Mouse (Mus musculus) hindbrain, embryonic 15.5 days (tissue): ENCODE data around the gene Spen. TPM values are rescaled to one million over a fixed set of nuclear protein-coding genes. Genes with fewer than 3 reads are reported as not detected.

Experiments used
- ATAC-seq: fragments of 200-750 bp; cut with Nextera tagmentation; 2 replicates; pipeline ENCODE4 v1.8.0; 2017; ENCODE audit warnings: low read depth, moderate number of reproducible peaks, moderate TSS enrichment; ENCODE audit not compliant: low FRiP score
- H3K27ac ChIP-seq: fragments of 300-500 bp; sonication (generic); replicated peaks from 2 replicates; pipeline ENCODE4 v1.5.1; 2015; ENCODE audit warnings: mild to moderate bottlenecking, inconsistent platforms
- H3K27me3 ChIP-seq: fragments of 300-500 bp; sonication (generic); 2 replicates; pipeline ENCODE4 v1.6.1; 2015; ENCODE audit warnings: control low read depth, inconsistent platforms
- H3K36me3 ChIP-seq: fragments of 300-500 bp; sonication (generic); 2 replicates; pipeline ENCODE4 v1.6.1; 2015; ENCODE audit warnings: control low read depth, inconsistent platforms
- H3K4me1 ChIP-seq: fragments of 300-500 bp; sonication (generic); replicated peaks from 2 replicates; pipeline ENCODE4 v1.6.1; 2015; ENCODE audit warnings: control low read depth, inconsistent platforms
- H3K4me2 ChIP-seq: fragments of 300-500 bp; sonication (generic); 2 replicates; pipeline ENCODE4 v1.6.1; 2015; ENCODE audit warnings: moderate library complexity, mild to moderate bottlenecking, inconsistent platforms
- H3K4me3 ChIP-seq: fragments of 300-500 bp; sonication (generic); 2 replicates; pipeline ENCODE4 v1.5.1; 2015; ENCODE audit warnings: mild to moderate bottlenecking, inconsistent platforms
- H3K9ac ChIP-seq: fragments of 300-500 bp; sonication (generic); 2 replicates; pipeline ENCODE4 v1.6.1; 2015; ENCODE audit warnings: inconsistent platforms
- H3K9me3 ChIP-seq: fragments of 300-500 bp; sonication (generic); 2 replicates; pipeline ENCODE4 v1.6.1; 2016; ENCODE audit warnings: control low read depth, inconsistent platforms
- WGBS: fragments of 180-500 bp; shearing (Covaris S2); methylation state at CpG from one replicate; pipeline ENCODE4 v1.1.7; 2015; 5-methylcytosine and 5-hydroxymethylcytosine counted together
- polyA plus RNA-seq: library from polyadenylated mRNA; unstranded; fragments of >200 nt; fragmentation: Nextera tagmentation; extraction: Ambion mirVana; gene quantifications from 2 replicates; pipeline ENCODE4 v1.2.1, GENCODE M21; 2015

The Spen gene
- polyA plus RNA-seq, 1 experiment from 2014 or later: 17.1 TPM

DNA sequence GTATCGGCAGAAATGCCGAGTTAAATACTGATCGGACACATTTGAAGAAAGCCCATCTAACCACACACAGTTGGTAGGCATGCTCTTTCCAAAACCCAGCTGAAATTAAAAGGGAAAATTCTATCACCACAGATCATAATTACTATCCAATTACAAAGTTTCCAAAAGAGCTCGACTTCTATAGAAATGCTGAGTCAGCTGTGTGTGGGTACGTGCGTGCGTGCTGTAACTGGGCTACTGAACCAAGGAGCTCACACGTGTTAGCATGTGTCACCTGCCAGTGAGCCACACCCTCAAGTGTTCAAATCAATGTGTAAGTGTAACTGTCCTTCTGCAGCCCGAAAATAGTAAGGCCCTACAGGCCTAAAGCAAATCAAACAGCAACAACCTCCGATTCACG, 50.8 kb downstream of the Spen start:
- H3K4me2 ChIP-seq: no peak overlapping the region

GRCm38 (mm10) chr4:141484071-141484470, 54.3 kb downstream of the Spen start:
- WGBS: 86% methylated on average over 11 of the region's 11 CpGs
- Histone ChIP-seq H3K27ac (no peak overlapping the region), H3K4me1 (no peaks in the 10 kb centered on the region), H3K36me3 (peaks cover 77% of the 10 kb centered on the region), H3K9me3 (no peaks in the 10 kb centered on the region), H3K4me3 (no peak overlapping the region), H3K4me2 (no peak overlapping the region), H3K27me3 (no peaks in the 10 kb centered on the region), H3K9ac (no peak overlapping the region)
- ATAC-seq: no peak

More for the DNA sequence above, 50.8 kb downstream of the Spen start:
- H3K9ac ChIP-seq: no peak overlapping the region
- H3K9me3 ChIP-seq: no peaks in the 10 kb centered on the region
- no peak overlapping the region for H3K4me3 ChIP-seq
- 93% methylated on average over 11 of the region's 11 CpGs for WGBS
- no peaks in the 10 kb centered on the region for H3K27me3 ChIP-seq
- no peak overlapping the region for H3K27ac ChIP-seq
- peaks cover 79% of the 10 kb centered on the region for H3K36me3 ChIP-seq
- no peak for ATAC-seq
- H3K4me1 ChIP-seq: no peaks in the 10 kb centered on the region

DNA sequence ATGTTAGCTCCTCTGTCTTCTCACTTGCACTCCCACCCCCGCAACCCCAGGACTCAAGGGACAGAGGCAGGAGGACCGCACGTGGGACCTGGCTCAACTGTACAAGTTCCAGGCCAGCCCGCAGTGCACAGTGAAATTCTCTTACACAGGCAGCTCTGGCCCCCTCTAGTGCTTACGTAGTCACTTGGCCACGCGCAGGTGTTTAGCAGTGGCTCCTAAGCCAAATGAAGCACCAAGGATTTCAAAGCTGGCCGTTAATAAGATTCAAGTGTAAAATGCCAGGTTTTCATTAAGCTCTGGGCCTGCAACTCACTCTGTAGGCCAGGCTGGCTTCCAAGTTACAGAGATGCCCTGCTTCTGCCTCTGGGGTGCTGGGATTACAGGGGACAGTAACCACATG, 59.0 kb downstream of the Spen start:
- Histone ChIP-seq H3K27ac (no peak overlapping the region), H3K36me3 (peaks cover 78% of the 10 kb centered on the region), H3K9me3 (no peaks in the 10 kb centered on the region), H3K4me1 (peaks cover 11% of the 10 kb centered on the region), H3K4me3 (no peak overlapping the region), H3K27me3 (no peaks in the 10 kb centered on the region), H3K4me2 (no peak overlapping the region), H3K9ac (no peak overlapping the region)
- WGBS: 84% methylated on average over 8 of the region's 8 CpGs
- no peak for ATAC-seq

DNA sequence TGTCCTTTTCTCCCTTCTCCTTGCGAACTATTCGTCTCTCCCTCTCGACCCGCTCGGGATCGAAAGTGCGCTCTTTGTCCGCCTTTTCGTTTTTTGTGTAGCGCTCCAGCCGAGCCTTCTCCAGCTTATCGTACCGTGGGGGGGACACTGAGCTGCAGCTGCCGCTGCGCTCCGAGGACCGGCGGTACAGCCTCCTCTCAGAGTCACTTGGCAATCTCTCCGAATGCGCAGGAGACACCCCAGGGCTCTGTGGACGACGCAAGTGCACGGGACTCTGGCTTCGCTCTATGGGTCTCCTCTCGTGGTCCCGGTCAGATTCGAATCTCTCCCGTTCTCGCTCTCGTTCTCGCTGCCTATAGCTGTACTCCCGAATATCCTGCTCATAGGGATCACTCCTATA, 59.6 kb downstream of the Spen start:
- ATAC-seq: no peak
- Histone ChIP-seq H3K9ac (no peak overlapping the region), H3K27ac (peak overlapping the region; percentile 78), H3K27me3 (no peaks in the 10 kb centered on the region), H3K4me1 (peaks cover 11% of the 10 kb centered on the region), H3K36me3 (peaks cover 76% of the 10 kb centered on the region), H3K4me3 (no peak overlapping the region), H3K9me3 (no peaks in the 10 kb centered on the region), H3K4me2 (no peak overlapping the region)
- 88% methylated on average over 32 of the region's 32 CpGs for WGBS

GRCm38 (mm10) chr4:141478225-141478624, 60.2 kb downstream of the Spen start:
- Histone ChIP-seq H3K4me3 (no peak overlapping the region), H3K27me3 (no peaks in the 10 kb centered on the region), H3K9ac (no peak overlapping the region), H3K4me2 (no peak overlapping the region), H3K27ac (peak overlapping the region; percentile 78), H3K9me3 (no peaks in the 10 kb centered on the region), H3K4me1 (peaks cover 11% of the 10 kb centered on the region), H3K36me3 (peaks cover 72% of the 10 kb centered on the region)
- 72% methylated on average over 23 of the region's 23 CpGs for WGBS
- ATAC-seq: no peak

- no peaks in the 10 kb centered on the region for H3K9me3 ChIP-seq
- H3K4me1 ChIP-seq: peaks cover 11% of the 10 kb centered on the region
- ATAC-seq: no peak; the same call in 1 of the 2 replicates
- H3K27me3 ChIP-seq: no peaks in the 10 kb centered on the region
- no peak overlapping the region for H3K4me2 ChIP-seq
- no peak overlapping the region for H3K9ac ChIP-seq
- H3K27ac ChIP-seq: peak overlapping the region; percentile 78
- peaks cover 67% of the 10 kb centered on the region for H3K36me3 ChIP-seq
- WGBS: 62% methylated on average over 16 of the region's 16 CpGs
- H3K4me3 ChIP-seq: no peak overlapping the region
These were observed 60.7 kb downstream of the Spen start for GRCm38 (mm10) chr4:141477681-141478102.

DNA sequence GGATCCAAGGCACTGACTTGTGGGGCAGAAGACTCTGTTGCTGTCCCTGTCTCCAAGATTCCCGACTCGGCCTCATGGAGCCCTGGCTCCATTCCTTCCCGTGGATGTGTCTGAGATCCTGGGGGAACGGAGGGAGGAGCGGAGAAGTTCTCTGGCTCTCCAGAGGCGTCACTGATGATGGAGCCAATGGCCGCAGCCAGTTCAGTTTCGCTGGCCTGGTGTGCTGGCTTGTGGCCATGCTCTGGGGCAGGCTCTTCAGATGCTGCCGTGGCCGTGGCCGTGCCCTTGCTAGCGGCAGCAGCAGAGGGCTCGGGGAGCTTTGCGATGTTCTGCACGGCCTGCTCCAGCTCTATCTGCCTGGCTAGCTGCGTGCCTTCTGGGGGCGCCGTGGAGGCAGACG, 64.0 kb downstream of the Spen start:
- no peak overlapping the region for H3K4me3 ChIP-seq
- 86% methylated on average over 19 of the region's 19 CpGs for WGBS
- H3K4me2 ChIP-seq: no peak overlapping the region
- no peak for ATAC-seq
- peaks cover 72% of the 10 kb centered on the region for H3K36me3 ChIP-seq
- no peaks in the 10 kb centered on the region for H3K9me3 ChIP-seq
- H3K4me1 ChIP-seq: peaks cover 11% of the 10 kb centered on the region
- H3K27ac ChIP-seq: no peak overlapping the region
- H3K27me3 ChIP-seq: no peaks in the 10 kb centered on the region
- no peak overlapping the region for H3K9ac ChIP-seq

DNA sequence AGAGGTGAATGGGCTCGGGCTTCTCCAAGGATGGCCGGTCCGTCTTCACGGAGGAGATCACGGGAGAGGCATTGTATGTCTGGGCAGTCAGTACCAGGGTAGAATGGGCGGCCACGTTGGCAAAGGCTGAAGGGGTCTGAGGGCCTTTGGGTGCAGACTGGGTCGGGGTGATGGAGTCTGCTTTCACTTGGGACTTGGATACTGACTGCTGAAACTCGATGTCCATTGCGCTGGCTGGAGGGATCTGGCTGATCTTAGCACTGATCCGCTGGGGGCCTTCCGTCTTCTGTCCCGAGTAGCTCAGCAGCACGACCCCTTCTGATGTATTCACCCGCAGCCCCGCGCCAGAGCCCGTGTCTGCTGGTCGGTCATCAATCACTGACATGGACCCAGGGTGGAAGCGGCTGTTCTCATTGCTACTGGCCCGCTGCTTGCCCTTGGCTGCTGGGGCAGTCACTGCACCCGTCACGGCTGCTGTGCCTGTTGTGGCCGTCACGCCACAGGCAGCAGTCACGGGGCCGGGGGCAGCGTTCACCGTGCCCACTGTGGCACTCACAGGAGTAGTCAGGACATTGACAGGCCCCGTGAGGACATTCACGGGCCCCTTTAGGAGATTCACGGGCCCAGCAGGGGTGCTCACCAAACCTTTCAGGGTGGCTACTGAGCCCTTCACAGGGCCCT, 65.6 kb downstream of the Spen start:
- H3K36me3 ChIP-seq: peaks cover 70% of the 10 kb centered on the region
- H3K27ac ChIP-seq: no peak overlapping the region
- H3K4me3 ChIP-seq: no peak overlapping the region
- ATAC-seq: no peak
- H3K4me1 ChIP-seq: no peaks in the 10 kb centered on the region; the same call in 1 of the 2 replicates
- H3K9ac ChIP-seq: no peak overlapping the region
- no peaks in the 10 kb centered on the region for H3K9me3 ChIP-seq
- H3K4me2 ChIP-seq: no peak overlapping the region
- no peaks in the 10 kb centered on the region for H3K27me3 ChIP-seq
- WGBS: 62% methylated on average over 32 of the region's 32 CpGs

DNA sequence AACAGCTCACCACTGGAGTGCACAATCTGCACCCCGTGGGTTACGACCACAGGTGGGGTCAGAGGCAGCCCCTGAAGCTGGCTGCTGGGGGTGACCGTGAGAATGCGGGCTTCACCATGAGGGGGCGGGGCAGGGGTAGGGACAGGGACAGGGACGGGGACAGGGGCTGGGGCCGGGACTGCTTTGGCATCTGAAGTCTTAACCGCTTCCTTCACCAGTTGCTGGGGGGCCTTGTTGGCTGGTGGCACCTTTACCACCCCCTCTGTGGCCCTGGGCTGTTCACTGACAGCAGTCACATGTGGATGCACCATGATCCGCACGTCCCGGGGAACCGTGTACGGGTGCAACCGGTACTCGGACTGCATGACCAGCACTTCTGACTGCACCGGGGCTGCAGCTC, 66.9 kb downstream of the Spen start:
- H3K4me3 ChIP-seq: no peak overlapping the region
- no peaks in the 10 kb centered on the region for H3K27me3 ChIP-seq
- no peak overlapping the region for H3K27ac ChIP-seq
- peaks cover 75% of the 10 kb centered on the region for H3K36me3 ChIP-seq
- WGBS: 96% methylated on average over 16 of the region's 16 CpGs
- H3K4me2 ChIP-seq: no peak overlapping the region
- H3K4me1 ChIP-seq: no peaks in the 10 kb centered on the region
- ATAC-seq: no peak
- H3K9me3 ChIP-seq: no peaks in the 10 kb centered on the region
- no peak overlapping the region for H3K9ac ChIP-seq

DNA sequence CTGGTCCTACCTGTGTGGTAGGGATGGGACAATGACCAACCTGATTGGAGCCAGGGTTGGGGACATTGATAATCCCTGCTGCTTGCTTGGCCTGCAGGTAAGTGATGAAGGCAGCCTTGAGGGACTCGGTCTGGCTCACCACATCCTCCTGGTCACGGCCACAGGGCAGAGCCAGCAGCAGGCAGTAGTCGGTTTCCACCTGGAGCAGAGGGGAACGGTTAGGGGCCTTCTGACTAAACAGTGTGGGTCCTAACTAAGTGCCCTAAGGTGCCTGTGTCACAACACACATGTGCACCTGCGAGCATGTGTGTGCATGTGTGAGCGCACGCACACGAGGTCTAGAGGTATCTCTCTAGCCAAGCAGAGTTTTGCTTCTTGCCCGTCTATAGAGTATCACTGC, 69.1 kb downstream of the Spen start:
- WGBS: 95% methylated on average over 9 of the region's 9 CpGs
- Histone ChIP-seq H3K4me1 (no peaks in the 10 kb centered on the region), H3K27ac (no peak overlapping the region), H3K36me3 (peaks cover 75% of the 10 kb centered on the region), H3K27me3 (no peaks in the 10 kb centered on the region), H3K9me3 (no peaks in the 10 kb centered on the region), H3K4me2 (no peak overlapping the region), H3K4me3 (no peak overlapping the region), H3K9ac (no peak overlapping the region)
- no peak for ATAC-seq

DNA sequence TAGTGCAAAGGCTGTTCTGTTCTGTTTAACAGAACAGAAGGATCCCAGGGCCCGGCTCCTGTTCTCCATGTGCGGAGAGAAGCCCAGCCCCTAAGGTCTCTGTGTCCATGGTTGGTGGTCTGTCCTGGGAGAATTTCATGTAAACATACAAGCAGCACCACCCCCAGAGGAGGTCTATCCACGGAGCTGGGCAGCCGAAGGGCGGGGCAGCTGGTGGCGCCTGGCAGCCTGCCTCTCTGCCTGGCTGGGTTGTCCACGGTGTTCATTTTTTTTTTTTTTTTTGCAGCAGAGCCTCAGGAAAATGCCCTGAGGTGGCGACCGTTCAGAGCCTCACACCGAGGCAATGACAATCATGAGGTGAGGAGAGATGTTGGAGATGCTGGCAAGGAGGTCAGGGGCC, 69.8 kb downstream of the Spen start:
- H3K27ac ChIP-seq: no peak overlapping the region
- no peak for ATAC-seq
- no peak overlapping the region for H3K4me3 ChIP-seq
- no peaks in the 10 kb centered on the region for H3K9me3 ChIP-seq
- no peaks in the 10 kb centered on the region for H3K4me1 ChIP-seq
- WGBS: 65% methylated on average over 10 of the region's 10 CpGs
- no peaks in the 10 kb centered on the region for H3K27me3 ChIP-seq
- H3K36me3 ChIP-seq: peaks cover 80% of the 10 kb centered on the region
- H3K9ac ChIP-seq: no peak overlapping the region
- no peak overlapping the region for H3K4me2 ChIP-seq

- WGBS: 84% methylated on average over 6 of the region's 6 CpGs
- H3K27me3 ChIP-seq: no peaks in the 10 kb centered on the region
- ATAC-seq: no peak
- H3K9ac ChIP-seq: no peak overlapping the region
- no peak overlapping the region for H3K27ac ChIP-seq
- no peaks in the 10 kb centered on the region for H3K4me1 ChIP-seq
- H3K9me3 ChIP-seq: no peaks in the 10 kb centered on the region
- peaks cover 85% of the 10 kb centered on the region for H3K36me3 ChIP-seq
- H3K4me3 ChIP-seq: no peak overlapping the region
- no peak overlapping the region for H3K4me2 ChIP-seq
These were observed 70.8 kb downstream of the Spen start for GRCm38 (mm10) chr4:141467581-141467927.
